Mouse (Mus musculus): ENCODE results near the gene Sec14l1. TPM values are rescaled to one million over a fixed set of nuclear protein-coding genes. Genes with fewer than 3 reads are reported as not detected.

Gene Sec14l1
- polyA plus RNA-seq, 1 experiment from 2014 or later: 67.0 TPM

DNA sequence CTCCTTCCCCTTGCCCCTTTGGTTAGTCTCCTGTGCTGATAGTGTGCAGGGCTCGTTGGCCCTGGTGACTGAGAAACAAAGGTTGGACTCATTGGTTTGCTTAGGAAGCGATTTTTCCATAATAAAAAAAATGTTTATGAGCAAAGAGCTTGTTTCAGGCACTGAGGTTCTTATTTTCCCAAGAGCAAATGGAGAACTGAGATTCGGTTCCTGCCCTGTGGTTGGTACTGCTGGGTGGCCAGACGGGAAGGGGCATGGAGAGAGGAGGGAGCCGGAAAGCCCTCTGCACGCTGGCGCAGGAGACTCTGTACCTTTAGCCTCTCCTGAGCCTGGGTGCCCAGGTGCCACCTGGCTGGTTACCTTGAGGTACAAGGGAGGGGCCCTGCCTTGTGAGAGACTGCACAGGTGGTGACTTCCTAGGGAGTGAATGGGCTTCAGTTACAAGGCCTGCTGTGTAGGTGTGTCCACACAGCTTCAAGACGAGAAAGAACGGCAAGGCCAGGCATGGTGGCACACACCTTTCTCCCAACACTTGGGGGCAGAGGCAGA lies 23.3 kb downstream of the Sec14l1 start:
- H3K27ac ChIP-seq: no peak overlapping the region
- 86% methylated on average over 9 of the region's 9 CpGs for WGBS
- H3K9me3 ChIP-seq: no peaks in the 10 kb centered on the region
- no peak for ATAC-seq
- H3K4me2 ChIP-seq (replicated peaks): no peak overlapping the region
- no peak overlapping the region for H3K4me3 ChIP-seq (replicated peaks)
- no peaks in the 10 kb centered on the region for H3K27me3 ChIP-seq
- H3K9ac ChIP-seq (replicated peaks): no peak overlapping the region
- peaks cover 25% of the 10 kb centered on the region for H3K36me3 ChIP-seq
- peaks cover 17% of the 10 kb centered on the region for H3K4me1 ChIP-seq (replicated peaks)

DNA sequence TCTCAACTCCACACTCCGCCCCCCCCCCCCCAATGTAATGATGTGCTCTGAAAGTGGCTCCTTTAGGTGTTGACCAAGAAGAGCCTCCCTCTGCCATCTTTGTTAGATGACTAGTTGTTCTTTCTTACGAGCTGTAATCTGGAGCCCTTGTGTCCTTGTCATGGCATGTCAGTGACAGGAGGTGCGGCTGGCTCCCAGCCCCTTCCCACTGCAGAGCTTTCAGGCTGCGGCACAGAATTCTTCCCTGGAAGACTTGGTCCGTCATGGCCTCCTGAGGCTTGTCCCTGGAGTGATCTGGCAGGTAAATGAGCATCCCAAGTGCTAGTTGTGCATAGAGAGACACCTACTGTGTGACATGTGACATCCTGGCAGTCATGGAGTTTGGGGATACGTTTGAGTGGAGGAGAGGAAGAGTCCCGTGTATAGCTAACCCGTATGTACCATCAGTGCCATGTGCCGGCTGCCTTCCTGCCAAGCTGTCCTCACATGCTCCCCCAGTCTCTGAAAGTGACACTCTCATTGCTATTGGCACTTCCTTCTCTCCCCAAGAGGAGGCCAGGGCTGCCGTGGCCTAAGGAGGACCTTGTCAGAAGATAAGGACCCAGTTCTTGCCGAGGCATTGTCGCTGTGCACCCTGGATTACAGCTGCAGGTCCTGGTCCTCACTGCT lies 24.0 kb downstream of the Sec14l1 start:
- Histone ChIP-seq H3K27me3 (no peaks in the 10 kb centered on the region), H3K27ac (no peak overlapping the region), H3K4me1 (replicated peaks) (peaks cover 17% of the 10 kb centered on the region), H3K36me3 (peaks cover 32% of the 10 kb centered on the region), H3K4me3 (replicated peaks) (no peak overlapping the region), H3K9ac (replicated peaks) (no peak overlapping the region), H3K4me2 (replicated peaks) (no peak overlapping the region), H3K9me3 (no peaks in the 10 kb centered on the region)
- 91% methylated on average over 12 of the region's 12 CpGs for WGBS
- ATAC-seq: no peak

DNA sequence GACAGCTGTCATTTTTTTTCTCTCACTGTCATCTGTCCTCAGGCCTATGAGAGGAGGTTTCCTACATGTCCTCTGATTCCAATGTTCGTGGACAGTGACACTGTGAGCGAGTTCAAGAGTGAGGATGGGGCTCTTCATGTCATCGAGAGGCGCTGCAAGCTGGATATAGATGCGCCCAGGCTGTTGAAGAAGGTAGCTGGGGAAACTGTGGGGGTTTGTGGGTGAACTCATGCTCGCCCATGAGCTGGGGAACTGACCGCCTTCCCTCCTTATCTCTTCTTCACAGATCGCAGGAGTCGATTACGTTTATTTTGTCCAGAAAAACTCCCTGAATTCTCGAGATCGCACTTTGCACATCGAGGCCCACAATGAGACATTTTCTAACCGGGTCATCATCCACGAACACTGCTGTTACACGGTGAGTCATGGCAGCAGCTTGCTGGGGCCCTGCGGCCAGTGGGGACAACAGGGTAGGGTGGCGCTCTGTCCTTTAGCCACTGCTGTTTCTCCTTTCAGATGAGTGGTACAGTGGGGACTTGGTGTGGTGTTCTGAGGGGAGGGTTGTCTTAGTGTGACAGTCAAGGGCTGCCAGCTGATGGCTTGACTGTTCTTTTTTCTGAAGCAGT lies 26.5 kb downstream of the Sec14l1 start:
- Histone ChIP-seq H3K4me3 (replicated peaks) (no peak overlapping the region), H3K27me3 (no peaks in the 10 kb centered on the region), H3K36me3 (peaks cover 57% of the 10 kb centered on the region), H3K4me1 (replicated peaks) (no peaks in the 10 kb centered on the region; the same call in 1 of the 2 replicates), H3K4me2 (replicated peaks) (no peak overlapping the region), H3K9ac (replicated peaks) (no peak overlapping the region), H3K9me3 (no peaks in the 10 kb centered on the region), H3K27ac (no peak overlapping the region)
- ATAC-seq: no peak
- 95% methylated on average over 18 of the region's 18 CpGs for WGBS

DNA sequence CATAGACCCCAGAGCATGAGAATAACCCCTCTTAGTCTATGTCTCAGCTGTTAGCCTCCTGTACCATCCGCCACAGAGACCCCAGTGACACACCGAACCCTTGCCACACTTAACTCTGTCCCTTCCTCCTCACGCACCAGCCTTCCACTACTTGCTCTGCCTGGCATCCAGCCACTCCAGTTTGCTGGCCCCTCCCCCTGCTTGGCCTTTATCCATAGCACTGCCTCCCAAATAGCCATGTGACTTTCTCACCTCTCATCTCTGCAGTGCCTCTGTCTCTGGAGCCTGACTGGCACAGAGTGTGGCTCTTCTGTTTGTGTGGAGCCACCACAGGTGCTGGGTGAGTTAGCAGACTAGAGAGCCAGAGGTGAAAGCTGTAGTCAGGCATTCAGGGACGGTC lies 27.5 kb downstream of the Sec14l1 start:
- Histone ChIP-seq H3K9me3 (no peaks in the 10 kb centered on the region), H3K4me3 (replicated peaks) (no peak overlapping the region), H3K9ac (replicated peaks) (no peak overlapping the region), H3K36me3 (peaks cover 68% of the 10 kb centered on the region), H3K27ac (no peak overlapping the region), H3K4me2 (replicated peaks) (no peak overlapping the region), H3K27me3 (no peaks in the 10 kb centered on the region), H3K4me1 (replicated peaks) (peaks cover 6% of the 10 kb centered on the region; the same call in 1 of the 2 replicates)
- 78% methylated on average over 4 of the region's 4 CpGs for WGBS
- ATAC-seq: no peak

DNA sequence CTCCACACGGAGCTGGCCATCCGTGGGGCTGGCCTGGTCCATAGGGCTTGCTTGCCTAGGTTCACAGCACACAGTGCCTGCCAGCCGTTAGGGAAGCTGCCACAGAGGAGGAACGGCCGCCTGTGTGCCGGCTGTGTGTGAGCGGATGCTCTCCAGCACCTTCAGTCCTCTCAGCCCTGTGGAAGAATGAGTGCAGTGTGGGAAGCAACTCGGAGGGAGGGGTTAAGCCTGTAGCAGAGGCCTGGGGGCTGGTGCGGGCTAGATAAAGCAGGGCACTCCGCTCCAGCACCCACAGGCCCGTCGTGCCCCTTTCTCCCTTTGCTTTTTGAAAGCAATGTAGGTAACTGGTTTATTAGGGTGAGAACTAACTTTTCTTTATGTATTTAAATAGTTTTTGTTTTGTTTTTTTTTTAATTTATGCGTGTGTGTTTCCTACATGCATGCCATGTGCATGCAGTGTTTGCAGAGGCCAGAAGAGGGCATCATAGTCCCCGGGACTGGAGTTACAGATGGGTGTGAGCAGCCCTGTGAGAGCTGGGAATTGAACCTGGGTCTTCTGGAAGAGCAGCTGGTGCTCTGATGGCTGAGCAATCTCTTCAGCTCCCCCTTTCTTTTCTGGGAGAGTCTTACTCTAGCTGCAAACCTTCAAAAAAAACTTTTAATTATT lies 30.6 kb downstream of the Sec14l1 start:
- no peak for ATAC-seq
- Histone ChIP-seq H3K4me3 (replicated peaks) (no peak overlapping the region), H3K27ac (no peak overlapping the region), H3K4me1 (replicated peaks) (peaks cover 6% of the 10 kb centered on the region; the same call in 1 of the 2 replicates), H3K27me3 (no peaks in the 10 kb centered on the region), H3K9me3 (no peaks in the 10 kb centered on the region), H3K9ac (replicated peaks) (no peak overlapping the region), H3K36me3 (peaks cover 93% of the 10 kb centered on the region), H3K4me2 (replicated peaks) (no peak overlapping the region)
- WGBS: 89% methylated on average over 14 of the region's 14 CpGs

DNA sequence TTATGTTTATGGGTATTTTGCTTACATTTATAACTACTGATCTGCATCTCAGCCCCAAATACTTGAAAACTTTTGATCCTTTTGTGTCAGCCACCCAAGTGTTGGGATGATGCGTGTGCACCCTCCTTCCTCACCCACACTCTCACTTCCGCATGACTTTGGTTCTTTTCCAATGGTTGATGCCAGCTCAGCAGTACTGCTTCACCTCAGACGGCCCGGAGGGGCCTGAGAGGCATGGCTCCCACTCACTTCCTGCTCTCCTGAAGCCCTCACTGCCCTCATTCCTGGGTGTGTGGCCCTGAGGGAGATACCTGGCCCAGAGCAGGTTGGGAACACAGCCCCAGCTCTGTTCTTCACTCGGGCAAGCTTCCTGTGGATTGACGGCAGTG lies 31.1 kb downstream of the Sec14l1 start:
- H3K4me1 ChIP-seq (replicated peaks): peaks cover 6% of the 10 kb centered on the region; the same call in 1 of the 2 replicates
- no peak overlapping the region for H3K4me2 ChIP-seq (replicated peaks)
- H3K36me3 ChIP-seq: peaks cover 98% of the 10 kb centered on the region
- H3K4me3 ChIP-seq (replicated peaks): no peak overlapping the region
- no peak overlapping the region for H3K27ac ChIP-seq
- no peak overlapping the region for H3K9ac ChIP-seq (replicated peaks)
- H3K9me3 ChIP-seq: no peaks in the 10 kb centered on the region
- no peaks in the 10 kb centered on the region for H3K27me3 ChIP-seq
- ATAC-seq: no peak
- WGBS: 92% methylated on average over 6 of the region's 6 CpGs

DNA sequence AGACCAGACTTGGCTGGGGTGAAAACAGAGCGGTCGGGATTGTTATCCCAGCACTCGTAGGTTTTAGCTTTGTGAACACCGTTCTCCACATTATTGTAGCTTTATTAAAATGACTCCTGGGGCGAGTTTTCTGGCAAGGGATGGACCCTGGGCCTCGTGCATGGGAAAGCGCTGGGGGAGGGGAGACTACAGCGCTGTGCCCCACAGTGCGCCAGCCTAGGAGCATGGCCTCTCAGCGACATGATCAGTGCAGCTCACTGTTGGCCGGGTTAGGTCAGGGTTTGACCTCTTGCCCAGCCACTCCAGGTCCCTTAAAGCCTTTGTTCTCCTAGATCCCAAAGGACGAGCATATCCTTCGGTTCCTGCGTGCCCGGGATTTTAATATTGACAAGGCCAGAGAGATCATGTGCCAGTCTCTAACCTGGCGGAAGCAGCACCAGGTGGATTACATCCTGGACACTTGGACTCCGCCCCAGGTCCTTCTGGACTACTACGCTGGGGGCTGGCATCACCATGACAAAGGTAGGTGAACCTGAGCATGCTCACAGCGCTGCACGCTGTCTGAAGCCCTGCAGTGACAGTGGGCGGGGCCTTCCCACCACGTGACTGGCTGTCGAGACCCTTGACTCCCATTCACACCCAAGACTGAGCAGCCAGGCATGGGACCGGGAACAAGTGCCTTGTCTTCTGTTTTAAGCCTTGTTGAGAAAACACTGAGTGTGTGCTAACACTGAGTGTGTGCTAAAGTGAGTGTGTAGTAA lies 32.0 kb downstream of the Sec14l1 start:
- Histone ChIP-seq H3K9me3 (no peaks in the 10 kb centered on the region), H3K36me3 (peaks cover 98% of the 10 kb centered on the region), H3K4me1 (replicated peaks) (peaks cover 6% of the 10 kb centered on the region; the same call in 1 of the 2 replicates), H3K27me3 (no peaks in the 10 kb centered on the region), H3K9ac (replicated peaks) (no peak overlapping the region), H3K27ac (no peak overlapping the region), H3K4me2 (replicated peaks) (no peak overlapping the region), H3K4me3 (replicated peaks) (no peak overlapping the region)
- 54% methylated on average over 24 of the region's 24 CpGs for WGBS
- ATAC-seq: no peak

DNA sequence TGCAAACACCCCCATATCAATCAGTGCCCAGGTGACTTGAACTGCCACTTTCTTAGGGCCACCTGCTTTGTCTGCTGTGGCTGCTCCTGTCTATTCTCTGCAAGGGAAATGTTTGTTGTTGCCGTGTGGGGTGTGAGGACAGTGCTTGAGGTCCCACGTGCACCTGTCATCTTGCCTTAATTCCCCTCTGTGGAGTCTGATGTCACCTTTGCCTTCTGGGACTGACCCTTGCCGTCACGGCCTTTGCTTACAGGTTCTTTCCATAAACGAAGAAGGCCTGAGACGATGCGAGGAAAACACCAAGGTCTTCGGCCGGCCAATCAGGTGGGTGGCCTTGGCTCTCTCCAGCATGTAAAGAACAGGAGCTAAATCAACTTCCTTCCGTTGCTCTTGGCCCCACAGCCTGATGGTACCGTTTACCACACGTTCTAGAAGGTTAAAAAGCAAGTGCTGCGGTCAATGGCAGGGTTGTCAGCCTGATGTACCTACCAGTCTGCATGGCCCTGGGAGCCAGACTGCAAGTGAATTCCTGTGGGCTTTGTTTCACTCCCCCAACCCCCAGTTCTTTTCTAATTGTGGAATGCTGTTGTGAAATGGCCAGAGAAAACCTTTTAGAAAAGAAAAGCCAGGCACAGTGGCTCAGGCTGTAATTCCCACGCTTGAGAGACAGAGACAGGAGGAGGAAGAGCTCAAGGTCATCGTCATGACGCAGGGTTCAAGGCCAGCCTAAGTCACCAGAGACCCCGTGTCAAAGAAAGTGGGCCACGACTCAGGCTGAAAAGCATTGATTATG lies 34.1 kb downstream of the Sec14l1 start:
- 82% methylated on average over 18 of the region's 18 CpGs for WGBS
- H3K4me2 ChIP-seq (replicated peaks): no peak overlapping the region
- H3K4me3 ChIP-seq (replicated peaks): no peak overlapping the region
- no peak overlapping the region for H3K9ac ChIP-seq (replicated peaks)
- no peak for ATAC-seq
- peaks cover 93% of the 10 kb centered on the region for H3K36me3 ChIP-seq
- peaks cover 6% of the 10 kb centered on the region; the same call in 1 of the 2 replicates for H3K4me1 ChIP-seq (replicated peaks)
- H3K27me3 ChIP-seq: no peaks in the 10 kb centered on the region
- H3K27ac ChIP-seq: no peak overlapping the region
- no peaks in the 10 kb centered on the region for H3K9me3 ChIP-seq

DNA sequence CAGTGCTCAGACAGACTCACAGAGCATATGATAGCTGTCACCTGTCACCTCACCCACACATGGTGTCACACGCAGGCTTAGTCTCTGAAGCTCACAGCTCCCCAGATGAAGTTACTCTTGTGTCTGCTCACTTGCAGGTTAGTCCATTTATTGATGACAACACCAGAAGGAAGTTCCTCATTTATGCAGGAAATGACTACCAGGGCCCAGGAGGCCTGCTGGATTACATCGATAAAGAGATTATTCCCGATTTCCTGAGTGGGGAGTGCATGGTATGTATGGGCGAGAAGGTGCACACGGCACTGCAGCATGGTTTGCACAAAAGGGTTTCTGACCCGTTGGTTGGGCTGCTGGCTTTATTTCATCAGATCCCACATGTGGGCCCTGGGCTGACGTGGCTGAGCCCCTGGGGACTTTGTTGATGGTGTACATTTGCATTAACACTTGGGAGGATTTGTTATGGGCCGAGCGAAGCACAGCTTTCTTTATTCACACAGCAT lies 35.5 kb downstream of the Sec14l1 start:
- WGBS: 65% methylated on average over 9 of the region's 9 CpGs
- Histone ChIP-seq H3K4me2 (replicated peaks) (no peak overlapping the region), H3K36me3 (peaks cover 92% of the 10 kb centered on the region), H3K27me3 (no peaks in the 10 kb centered on the region), H3K4me3 (replicated peaks) (no peak overlapping the region), H3K27ac (no peak overlapping the region), H3K9me3 (no peaks in the 10 kb centered on the region), H3K4me1 (replicated peaks) (peaks cover 6% of the 10 kb centered on the region; the same call in 1 of the 2 replicates), H3K9ac (replicated peaks) (no peak overlapping the region)
- no peak for ATAC-seq

- Histone ChIP-seq H3K4me3 (replicated peaks) (no peak overlapping the region), H3K4me1 (replicated peaks) (peaks cover 15% of the 10 kb centered on the region), H3K4me2 (replicated peaks) (no peak overlapping the region), H3K9me3 (no peaks in the 10 kb centered on the region), H3K36me3 (peaks cover 91% of the 10 kb centered on the region), H3K27ac (no peak overlapping the region), H3K27me3 (no peaks in the 10 kb centered on the region), H3K9ac (replicated peaks) (no peak overlapping the region)
- WGBS: 89% methylated on average over 7 of the region's 7 CpGs
- no peak for ATAC-seq
Measured at GRCm38 (mm10) chr11:117151461-117151860, 36.5 kb downstream of the Sec14l1 start.

GRCm38 (mm10) chr11:117152541-117152940 lies 37.6 kb downstream of the Sec14l1 start:
- Histone ChIP-seq H3K9ac (replicated peaks) (no peak overlapping the region), H3K4me1 (replicated peaks) (peaks cover 11% of the 10 kb centered on the region), H3K9me3 (no peaks in the 10 kb centered on the region), H3K4me3 (replicated peaks) (no peak overlapping the region), H3K36me3 (peaks cover 90% of the 10 kb centered on the region), H3K27me3 (no peaks in the 10 kb centered on the region), H3K4me2 (replicated peaks) (no peak overlapping the region), H3K27ac (no peak overlapping the region)
- ATAC-seq: no peak
- WGBS: 93% methylated on average over 6 of the region's 6 CpGs
